Mouse (Mus musculus): ENCODE measurements around the gene Gm20831. TPM values are rescaled to one million over a fixed set of nuclear protein-coding genes. Genes with fewer than 3 reads are reported as not detected.
"Not testable (repeated sequence)": the region's sequence is repeated elsewhere in the genome, so short reads cannot be mapped to it uniquely, and the experiment has no call there.

Gm20831 gene
- total RNA-seq (2017), result not detected in 2 replicates

GRCm38 (mm10) chrY:17874441-17874840, at the start of gene Gm20831, which contains the start of gene Gm20772:
Gm20831 (plus strand) TSS chrY:17874741.
Gm20772 (plus strand) TSS chrY:17874741.
- ATAC-seq (replicated peaks; ENCODE audit: low read depth, poor library complexity, severe bottlenecking), result not testable (repeated sequence)

GRCm38 (mm10) chrY:17846166-17846565, 28.4 kb upstream of the Gm20831 start, which contains the start of gene Gm21904:
Gm21904 (minus strand) TSS chrY:17846266.
- not testable (repeated sequence) for ATAC-seq (replicated peaks; ENCODE audit: low read depth, poor library complexity, severe bottlenecking)

GRCm38 (mm10) chrY:17937230-17937629, 62.7 kb downstream of the Gm20831 start, which contains the start of gene Srsy:
Srsy (minus strand) TSS chrY:17937330.
- ATAC-seq (replicated peaks; ENCODE audit: low read depth, poor library complexity, severe bottlenecking), result not testable (repeated sequence)

Other genes starting within 250 kb of the Gm20831 start
- gene Gm21904, start 28.5 kb upstream of the Gm20831 start, total RNA-seq (2017), result not detected in 2 replicates
- not detected in 2 replicates for gene Gm20772, start within 50 bp of the Gm20831 start, total RNA-seq (2017)
- not detected in 2 replicates for gene Srsy, start 62.6 kb downstream of the Gm20831 start, total RNA-seq (2017)
- not detected in 2 replicates for gene Gm21764, start 187.1 kb downstream of the Gm20831 start, total RNA-seq (2017)
- not detected in 2 replicates for gene Ssty1, start 214.4 kb downstream of the Gm20831 start, total RNA-seq (2017)

All from common myeloid progenitor, adult 5-6 weeks (primary cell).